Mouse (Mus musculus) left cerebral cortex, adult 18-20 months (tissue): ENCODE data around the gene Gucd1. TPM values are rescaled to one million over a fixed set of nuclear protein-coding genes. Genes with fewer than 3 reads are reported as not detected.
"Not testable (repeated sequence)": the region's sequence is repeated elsewhere in the genome, so short reads cannot be mapped to it uniquely, and the experiment has no call there.

Experiments
- DNase-seq, 2 experiments: peaks; one replicate each; pipeline ENCODE4 v3.0.0; 2021 to 2022; ENCODE audit warnings: low spot score in 2 of 2, mixed read lengths in 1 of 2
- total RNA-seq, 2 experiments: library from RNA; stranded (reverse); gene quantifications; 2 replicates each; pipeline ENCODE4 v1.2.3; 2021

The Gucd1 gene
- total RNA-seq, 2 experiments from 2014 or later, result 15.3 to 15.9 TPM

- DNase-seq, result no peak
These were observed 40.7 kb downstream of the Gucd1 start for GRCm38 (mm10) chr10:75477034-75477433.

GRCm38 (mm10) chr10:75475139-75475850 lies 42.5 kb downstream of the Gucd1 start:
- DNase-seq, result not testable (repeated sequence)

DNA sequence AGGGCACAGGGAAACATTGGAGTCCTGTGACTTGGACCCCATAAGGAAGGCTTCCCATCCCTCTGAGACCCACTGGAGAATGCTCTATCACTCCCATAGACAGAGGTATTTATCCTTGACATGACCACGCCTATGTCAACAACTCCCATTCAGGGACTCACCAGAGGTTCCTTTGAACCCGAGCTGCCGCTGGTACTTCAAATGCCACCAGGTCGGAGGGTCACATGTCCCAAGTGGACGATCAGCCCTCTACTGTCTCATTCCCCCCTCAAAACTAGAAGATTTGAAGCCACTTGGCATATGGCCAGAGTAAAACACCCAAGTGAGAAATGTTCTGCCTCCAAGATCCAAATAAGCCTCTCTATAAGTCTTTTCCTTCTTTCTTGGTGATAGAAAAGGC lies 43.2 kb downstream of the Gucd1 start:
- DNase-seq, result no peak

DNA sequence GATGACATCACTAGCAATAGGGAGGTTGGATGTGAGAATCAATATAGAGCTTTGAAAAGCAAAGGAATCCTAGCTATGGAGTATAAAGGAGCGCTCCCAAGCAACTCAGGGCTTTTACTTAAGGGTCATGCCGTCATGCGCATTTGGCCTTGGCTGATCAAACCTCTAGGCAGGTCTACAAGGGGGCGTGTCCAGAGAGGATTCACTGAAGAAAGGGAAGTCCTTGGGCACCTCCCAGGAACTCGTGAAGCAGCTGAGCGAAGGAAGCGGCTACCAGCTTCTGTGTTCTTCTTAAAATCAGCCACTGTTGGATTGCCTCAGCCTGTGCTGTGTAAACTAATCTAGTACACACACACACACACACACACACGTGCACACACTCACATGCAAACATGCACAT lies 44.4 kb downstream of the Gucd1 start:
- DNase-seq, result no peak

DNA sequence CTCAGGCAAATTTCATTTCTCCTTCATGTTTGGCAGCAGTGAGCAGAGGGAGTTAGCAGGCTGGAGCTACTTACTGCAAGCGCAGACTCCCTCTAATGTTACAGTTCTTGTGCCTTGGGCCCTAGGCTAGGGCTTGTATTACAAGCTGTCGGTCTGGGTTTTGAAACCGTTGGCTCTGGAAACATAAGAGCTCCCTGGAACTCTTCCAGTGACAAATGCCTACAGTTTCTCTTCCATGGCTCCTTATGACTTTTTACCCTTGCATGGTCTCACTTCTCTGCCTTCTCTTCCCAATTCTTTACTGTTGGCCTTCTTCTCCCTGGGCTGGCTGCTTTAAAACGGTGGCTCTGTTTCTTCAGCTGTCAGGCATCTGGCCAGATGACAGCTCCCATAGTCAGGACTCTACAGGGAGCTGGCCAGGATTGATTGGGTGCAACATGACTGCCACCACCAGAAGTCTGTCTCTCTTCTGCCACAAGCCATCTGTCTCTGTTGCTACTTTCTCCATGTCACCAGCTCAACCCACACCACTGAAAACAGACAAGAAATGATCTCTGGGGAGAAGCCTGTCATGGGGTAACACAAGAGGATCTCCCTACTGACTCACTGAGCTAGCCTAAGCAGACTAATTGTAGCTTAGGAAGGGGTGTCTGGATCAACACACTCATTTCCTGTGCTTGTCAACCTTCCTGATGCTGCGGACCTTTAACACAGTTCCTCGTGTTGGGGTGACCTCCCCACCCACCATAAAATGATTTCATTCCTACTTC lies 51.8 kb downstream of the Gucd1 start:
- DNase-seq, result peak in 1 of 2 experiments; percentile 19

- DNase-seq, result no peak
These were observed 55.0 kb downstream of the Gucd1 start for GRCm38 (mm10) chr10:75462728-75463127.

- DNase-seq, result no peak
These were observed 59.4 kb downstream of the Gucd1 start for GRCm38 (mm10) chr10:75458329-75458728.

- DNase-seq, result no peak
These were observed 59.9 kb downstream of the Gucd1 start for GRCm38 (mm10) chr10:75457852-75458251.

DNA sequence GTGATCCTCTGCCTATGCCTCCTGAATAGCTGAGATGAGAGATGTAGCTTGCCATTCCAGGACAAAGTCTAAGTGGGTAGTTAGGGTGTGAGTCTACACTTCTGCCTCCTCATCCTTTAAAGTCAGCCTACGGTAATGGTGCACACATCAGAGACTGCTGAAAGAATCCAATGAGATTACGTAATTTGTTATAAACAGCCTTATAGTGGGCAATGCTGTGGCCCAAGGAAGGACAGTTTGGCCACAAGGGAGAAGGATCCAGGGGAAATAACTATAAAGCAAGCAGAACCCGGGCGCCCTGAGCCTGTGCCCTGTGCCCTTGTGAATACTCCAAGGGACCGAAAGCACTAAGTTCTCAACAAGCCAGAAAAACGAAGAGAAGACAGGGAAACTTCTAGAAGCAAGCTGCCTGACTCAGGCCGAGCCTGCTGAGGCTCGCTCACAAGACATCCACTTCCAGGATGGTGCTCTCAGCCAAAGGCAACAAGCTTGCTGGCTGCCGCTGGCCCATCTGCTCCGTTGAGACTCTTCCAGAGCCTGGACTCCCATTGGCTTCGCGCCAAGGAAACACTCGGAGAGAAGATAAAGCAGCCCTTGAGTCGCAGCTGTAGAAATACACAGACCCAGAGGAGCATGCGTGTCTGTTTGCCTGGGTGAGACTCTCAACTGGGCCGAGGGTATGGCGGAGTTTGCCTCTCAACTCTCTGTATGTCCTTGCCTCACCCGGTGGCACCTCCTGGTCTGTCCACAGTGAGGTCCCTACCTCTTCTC lies 61.5 kb downstream of the Gucd1 start:
- DNase-seq, result not testable (repeated sequence)

DNA sequence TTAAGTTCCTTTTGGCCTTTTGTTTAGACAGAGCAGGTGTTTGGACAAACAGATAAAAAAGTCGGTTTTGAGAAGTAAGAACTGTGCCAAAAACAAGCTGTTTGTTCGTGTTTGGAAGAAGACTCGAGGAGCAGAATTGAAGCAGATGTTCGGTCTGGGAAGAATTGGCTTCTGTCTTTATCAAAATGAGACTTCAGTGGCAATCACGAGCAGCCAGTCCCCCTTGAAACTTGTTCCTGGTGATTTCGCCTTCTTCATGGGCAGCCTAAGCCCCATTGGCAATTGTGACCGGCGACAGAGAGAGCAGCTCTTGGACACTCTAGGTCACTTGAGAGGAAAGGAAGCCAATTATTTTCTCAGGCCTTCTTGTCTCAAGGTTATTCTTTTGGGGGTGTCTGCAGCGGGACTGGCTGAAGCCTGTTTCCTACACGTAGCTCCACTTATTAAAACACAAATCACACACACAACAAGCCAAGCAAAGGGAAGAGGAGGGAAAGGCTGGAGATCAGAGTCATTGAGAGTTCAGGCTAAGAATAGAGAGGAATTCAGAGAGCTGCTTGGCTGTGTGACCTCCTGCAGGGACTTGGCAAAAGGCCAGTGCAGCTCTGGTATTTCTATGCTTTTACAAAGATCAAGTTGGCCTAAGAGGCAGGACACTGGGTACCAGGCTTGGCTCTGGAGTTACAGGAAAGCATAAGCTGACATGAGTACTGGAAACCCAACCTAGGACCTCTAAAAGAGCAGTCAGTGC lies 66.6 kb downstream of the Gucd1 start:
- DNase-seq, result no peak

DNA sequence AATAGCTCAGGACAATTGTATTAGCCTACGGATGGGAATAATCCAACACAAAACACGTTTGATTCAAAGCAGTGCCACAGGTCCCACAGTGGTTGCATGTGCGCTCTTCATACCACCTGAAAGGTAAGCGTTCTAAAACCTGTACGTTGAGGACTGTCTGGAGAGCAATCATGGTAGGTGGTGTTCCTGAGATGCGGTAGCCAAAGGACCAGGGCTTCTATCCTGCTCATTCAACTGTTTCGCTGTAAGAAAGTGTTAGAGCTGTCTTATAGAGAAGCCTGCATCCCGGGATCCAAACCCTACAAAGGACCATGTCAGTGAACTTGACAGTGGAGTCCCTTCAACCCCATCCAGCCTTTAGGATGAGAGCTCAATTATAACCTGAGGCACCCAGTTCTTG lies 67.4 kb downstream of the Gucd1 start:
- DNase-seq, result no peak

GRCm38 (mm10) chr10:75448806-75449420 lies 68.9 kb downstream of the Gucd1 start:
- DNase-seq, result no peak

DNA sequence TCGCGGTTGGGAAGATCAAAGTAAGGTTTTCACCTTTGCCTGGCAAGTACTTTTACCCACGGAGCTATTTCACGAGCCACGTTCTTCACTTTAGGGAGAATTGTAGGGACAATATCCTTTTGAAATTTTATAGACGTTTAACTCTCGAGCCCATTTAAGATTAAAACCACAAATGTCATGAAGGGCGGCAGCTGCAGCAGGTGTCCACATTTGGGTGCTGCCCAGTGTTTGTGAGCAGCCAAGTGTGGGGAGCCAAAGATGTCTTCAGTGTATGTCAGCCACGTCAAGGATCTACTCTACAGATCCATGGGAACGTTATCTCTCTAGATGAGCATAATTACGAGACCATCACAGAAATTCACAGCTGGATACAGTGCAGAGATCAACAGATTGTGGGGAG lies 70.3 kb downstream of the Gucd1 start:
- no peak for DNase-seq

- no peak for DNase-seq
These were observed 71.2 kb downstream of the Gucd1 start for GRCm38 (mm10) chr10:75446501-75447083.

- no peak for DNase-seq
These were observed 72.7 kb downstream of the Gucd1 start for GRCm38 (mm10) chr10:75445030-75445429.

GRCm38 (mm10) chr10:75444111-75444826 lies 73.5 kb downstream of the Gucd1 start:
- DNase-seq, result no peak

DNA sequence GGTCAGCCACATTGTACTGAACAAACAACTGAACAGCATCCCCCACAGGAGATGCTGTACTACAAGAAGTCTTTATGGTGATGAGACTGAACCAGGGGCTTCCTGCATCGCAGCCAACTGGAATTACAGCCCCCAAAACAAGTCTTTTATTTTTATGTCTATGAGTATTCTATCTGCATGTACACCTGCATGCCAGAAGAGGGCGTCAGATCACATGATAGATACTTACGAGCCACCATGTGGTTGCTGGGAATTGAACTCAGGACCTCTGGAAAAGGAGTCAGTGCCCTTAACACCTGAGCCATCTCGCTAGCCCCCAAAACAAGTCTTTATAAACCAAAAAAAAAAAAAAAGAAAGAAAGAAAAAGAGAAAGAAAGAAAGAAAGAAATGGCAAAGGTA lies 74.8 kb downstream of the Gucd1 start:
- DNase-seq, result no peak

- DNase-seq, result no peak
These were observed 76.0 kb downstream of the Gucd1 start for GRCm38 (mm10) chr10:75441800-75442199.

- DNase-seq, result no peak
These were observed 77.0 kb downstream of the Gucd1 start for GRCm38 (mm10) chr10:75440756-75441155.
